Mouse (Mus musculus) mesoderm, embryonic 11.5 days (tissue): ENCODE data around the gene Banf1.
"Not testable (repeated sequence)": the region's sequence is repeated elsewhere in the genome, so short reads cannot be mapped to it uniquely, and the experiment has no call there.

Source experiments
- DNase-seq: peaks from one replicate; pipeline ENCODE4 v3.0.0-alpha.2; 2012; ENCODE audit warnings: low read depth, low spot score

Banf1 gene

DNA sequence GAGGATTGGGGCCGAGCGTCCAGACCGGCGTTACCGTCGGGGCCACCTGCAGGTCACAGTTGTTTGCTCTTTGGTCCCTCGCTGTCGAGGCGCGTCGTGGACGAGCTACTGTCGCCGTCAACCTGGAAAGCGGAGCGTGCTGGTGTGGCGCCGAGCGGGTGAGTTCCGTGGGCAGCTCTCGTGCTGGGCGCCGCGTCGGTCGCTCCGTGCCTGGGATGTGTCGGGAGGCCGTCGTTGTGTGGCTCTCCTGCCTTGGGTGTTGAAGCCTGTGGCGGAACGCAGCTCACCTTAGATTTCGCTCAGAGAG lies at the start of gene Banf1:
Banf1 (minus strand) TSS at position 116 of the 307 bp plus-strand sequence.
- DNase-seq: no peak

DNA sequence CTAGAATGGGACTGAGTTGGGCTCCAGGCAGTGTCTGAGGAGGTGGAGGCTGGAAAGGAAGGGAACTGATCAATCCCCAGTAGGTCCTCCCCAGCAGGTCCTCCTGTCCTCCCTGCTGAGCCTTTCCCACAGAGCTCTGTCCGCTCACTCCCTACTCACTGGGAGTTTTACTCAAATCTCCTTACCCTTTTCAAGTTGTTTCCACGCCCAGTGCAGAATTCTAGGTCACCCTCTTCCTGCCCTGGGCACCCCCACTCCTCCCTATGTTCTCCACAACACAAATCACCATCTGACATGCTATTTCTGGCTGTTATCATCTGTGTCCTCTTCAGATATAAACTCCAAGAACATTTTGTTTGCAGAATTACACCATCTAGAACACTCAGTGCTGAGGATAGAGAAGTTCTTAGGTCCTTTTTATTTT lies 47.6 kb upstream of the Banf1 start:
- no peak for DNase-seq

DNA sequence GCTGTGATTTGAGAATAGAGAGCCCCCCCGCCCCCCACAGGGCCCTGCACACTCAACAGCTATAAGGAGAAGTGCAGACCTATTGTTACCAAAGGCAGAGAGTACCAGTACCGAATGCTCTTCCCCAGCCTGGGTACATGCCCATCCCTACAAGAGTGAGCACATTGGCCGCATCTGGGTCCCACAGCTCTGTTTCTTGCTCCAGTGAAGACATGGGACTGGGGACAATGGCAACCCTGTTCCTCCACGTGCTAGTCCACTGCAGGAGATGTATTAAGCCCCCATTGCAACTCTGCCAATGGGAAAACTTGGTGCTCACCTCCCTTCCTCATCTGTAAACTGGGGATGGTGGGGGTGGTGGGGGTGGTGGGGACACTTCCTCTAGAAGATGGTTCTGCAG lies 46.9 kb upstream of the Banf1 start:
- no peak for DNase-seq

DNA sequence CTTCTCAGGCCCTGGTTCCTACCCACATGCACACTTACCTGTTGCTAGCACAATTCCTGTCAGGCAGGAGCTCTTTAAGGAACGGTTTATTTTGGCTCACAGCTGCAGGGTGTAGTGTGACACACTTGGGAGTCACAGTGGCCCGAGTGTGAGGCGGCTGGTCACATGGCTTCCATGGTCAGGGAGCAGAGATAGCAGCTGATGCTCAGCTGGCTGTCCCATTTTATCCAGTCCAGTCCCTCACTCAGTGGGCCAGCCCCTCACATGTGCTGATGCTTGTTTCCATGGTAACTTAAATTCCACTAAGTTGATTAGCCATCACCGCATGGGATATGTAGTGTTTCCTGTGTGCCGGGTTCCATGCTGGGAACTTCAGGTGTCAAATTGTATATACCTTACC lies 45.0 kb upstream of the Banf1 start:
- no peak for DNase-seq

DNA sequence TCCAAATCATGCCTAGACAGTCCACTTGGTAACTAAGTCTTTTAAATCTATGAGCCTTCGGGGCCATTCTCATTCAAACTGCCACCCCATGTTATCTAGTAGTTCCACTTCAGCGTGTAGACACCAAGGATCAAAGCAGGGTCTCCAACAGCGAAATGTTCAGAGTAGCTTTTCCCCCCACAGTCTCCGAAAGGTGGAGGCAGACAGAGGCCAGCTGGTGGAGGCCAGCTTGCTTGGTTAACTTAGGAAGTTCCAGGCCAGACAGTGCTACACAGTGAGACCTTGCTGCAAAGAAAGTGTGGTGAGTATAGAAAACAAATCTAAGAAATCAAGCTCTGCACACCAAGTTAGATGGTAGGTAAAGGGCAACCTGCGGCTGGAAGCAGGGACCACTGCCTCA lies 43.7 kb upstream of the Banf1 start:
- no peak for DNase-seq

DNA sequence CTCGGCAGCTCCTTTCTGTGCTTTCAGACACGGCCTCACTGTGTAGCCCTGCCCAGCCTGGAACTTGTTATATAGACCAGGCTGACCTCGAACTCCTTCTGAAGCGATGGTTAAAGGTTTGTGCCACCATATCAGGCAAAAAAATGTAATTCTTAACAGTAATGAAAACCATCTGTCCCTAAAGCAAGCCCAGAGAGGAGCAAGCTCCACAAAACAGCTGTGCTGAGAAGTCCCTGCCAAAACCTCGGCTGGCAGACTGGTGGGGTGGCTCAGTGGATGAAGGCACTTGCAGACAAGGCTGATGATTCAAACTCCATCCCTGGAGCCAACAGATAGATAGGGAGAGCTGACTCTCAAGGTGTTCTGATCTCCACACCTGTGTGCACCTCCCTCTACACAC lies 42.1 kb upstream of the Banf1 start:
- no peak for DNase-seq

DNA sequence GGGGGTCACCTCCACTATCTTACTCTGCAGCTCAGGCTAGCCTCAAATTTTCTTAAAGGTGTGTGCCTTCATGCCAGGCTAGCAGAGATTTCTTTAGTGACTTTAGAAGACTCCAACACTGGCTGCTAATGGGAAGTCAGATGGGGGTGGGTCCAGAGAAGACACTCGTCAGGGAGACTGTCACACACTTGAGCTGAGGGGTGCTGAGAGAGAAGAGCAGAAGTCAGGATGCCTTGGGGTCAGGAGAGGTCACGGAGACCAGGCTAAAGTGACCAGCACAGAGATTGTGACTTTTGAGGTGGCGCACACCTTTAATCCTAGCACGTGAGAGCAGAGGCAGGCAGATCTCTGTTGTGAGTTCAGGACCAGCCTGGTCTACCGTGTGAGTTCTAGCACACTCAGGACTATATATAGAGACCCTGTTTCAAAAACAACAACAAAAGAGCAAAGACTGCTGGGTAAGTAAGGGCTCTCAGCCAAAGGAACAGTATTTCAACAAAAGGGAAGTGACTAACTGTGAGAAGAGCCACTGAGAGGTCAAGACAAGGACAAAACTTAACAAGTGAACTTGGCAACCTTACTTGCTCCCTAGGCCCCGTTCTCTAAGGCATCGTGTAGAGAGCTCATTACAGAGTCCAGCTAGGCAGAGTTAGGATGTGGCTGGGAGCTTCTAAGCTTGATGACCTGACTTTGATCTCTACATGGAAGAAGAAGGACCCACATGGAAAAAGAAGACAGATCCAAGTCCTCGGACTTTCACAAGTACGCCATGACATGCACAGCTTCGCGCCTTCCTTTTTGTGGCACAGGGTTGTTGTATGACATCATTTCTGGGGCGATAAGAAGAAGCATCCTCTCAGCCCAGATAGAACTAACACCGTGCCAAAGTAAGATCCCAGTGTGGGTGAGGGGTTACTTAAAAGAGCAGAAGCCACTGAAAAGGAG lies 41.4 kb upstream of the Banf1 start:
- DNase-seq: no peak

DNA sequence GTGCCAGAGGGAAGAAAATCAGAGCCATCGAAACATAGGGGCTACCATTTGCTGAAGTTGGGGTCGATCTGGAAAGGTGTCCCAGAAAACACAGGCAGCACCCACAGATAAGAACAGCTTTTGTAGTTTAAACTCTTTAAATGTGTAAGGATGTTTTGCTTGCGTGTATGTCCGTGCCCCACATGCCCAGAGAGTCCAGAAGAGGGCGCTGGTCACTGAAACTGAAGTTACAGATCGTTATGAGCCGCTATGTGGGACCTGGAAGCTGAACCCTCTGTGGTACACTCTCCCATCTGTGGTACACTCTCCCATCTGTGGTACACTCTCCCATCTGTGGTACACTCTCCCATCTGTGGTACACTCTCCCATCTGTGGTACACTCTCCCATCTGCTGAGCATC lies 40.2 kb upstream of the Banf1 start:
- no peak for DNase-seq

DNA sequence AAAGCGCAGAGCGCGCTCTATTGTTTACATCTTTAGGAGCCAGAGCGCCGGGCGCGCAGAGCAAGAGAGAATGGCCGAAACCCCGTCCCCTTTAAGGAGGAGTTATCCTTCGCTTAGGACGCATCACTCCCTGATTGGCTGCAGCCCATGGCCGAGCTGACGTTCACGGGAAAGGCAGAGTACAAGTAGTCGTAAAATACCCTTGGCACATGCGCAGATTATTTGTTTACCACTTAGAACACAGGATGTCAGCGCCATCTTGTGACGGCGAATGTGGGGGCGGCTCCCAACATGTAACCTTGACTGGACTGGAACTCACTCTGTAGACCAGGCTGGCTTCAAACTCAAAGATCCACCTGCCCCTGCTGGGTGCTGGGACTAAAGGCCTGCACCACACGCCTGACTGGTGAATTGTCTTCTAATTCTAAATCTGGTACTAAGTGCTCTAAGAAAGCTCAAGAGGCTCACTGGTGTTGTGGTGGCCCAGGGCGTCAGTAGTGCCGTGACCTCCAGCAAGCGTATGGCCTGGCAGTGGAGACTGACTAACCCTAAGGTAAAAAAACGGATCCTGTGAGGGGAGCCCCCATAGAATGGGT lies 39.7 kb upstream of the Banf1 start:
- DNase-seq: not testable (repeated sequence)

DNA sequence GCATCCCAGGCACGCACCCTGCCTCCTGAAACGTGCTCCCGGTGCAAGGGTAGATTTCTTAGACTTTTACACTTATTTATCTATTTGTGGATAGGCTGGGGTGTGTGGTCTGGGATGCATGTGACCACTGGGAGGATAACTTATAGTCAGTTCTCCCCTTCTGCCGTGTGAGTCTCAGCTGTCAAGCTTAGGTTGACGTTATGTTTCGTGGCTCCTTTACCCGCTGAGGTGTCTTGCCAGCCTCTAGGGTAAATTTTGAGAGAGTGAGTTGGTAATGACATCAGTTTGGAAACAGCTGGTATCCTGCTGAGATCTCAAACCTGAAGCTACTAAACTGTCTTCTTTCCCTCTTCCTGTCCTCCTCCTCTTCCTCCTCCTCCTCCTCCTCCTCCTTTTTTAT lies 39.0 kb upstream of the Banf1 start:
- DNase-seq: no peak

DNA sequence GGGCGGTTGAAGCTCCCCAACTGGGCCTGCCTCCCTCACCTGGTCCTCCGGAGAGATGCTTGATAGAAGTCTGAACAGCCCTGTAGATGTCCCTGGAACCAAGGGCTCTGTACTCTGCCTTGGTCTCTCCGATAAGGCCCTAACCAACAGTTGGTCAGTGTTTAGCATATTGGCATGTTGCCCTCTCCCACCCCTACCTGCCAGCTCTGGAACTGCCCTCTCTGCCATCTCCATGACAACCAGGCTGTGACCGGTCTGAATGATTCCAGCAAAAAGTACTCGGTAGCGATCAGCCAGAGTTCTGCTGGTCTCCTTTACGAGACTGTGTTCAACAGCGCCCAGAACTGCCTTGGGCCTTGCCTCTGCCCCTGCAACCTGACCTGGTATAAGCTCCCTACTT lies 35.3 kb upstream of the Banf1 start, which contains the start of gene Tsga10ip:
Tsga10ip (minus strand) TSS at position 234 of the 400 bp plus-strand sequence.
- no peak for DNase-seq

DNA sequence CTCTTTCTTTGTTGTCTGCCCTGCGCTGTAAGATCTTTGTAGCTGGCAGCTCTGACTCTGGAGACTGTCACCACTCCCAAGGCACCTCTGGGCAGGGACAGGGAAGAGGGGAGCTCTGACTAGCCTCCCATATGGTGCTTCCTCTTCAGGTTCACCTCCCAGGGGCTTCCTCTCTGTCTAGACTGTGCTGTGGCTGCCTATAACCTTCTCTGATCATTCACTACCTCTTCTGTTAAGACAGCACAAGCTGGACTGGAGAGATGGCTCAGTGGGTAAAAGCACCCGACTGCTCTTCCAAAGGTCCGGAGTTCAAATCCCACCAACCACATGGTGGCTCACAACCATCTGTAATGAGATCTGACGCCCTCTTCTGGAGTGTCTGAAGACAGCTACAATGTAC lies 34.1 kb upstream of the Banf1 start:
- DNase-seq: not testable (repeated sequence)

DNA sequence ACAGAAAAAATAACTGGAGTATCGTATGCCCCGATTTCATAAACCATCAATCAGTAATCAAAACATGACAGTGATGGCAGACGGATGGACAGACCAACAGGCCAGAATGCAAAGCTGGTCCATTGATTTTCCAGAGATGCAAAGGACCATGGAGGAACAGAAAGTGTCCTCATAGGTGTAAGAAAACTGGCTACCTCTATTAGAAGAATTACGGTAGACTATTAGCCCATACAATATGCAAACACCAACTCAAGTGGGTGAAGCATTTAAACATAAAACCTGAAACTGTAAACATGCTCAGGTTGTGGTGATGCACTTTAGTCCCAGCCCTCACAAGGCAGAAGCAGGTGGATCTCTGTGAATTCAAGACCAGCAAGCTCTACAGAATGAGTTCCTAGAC lies 28.4 kb upstream of the Banf1 start:
- DNase-seq: no peak

DNA sequence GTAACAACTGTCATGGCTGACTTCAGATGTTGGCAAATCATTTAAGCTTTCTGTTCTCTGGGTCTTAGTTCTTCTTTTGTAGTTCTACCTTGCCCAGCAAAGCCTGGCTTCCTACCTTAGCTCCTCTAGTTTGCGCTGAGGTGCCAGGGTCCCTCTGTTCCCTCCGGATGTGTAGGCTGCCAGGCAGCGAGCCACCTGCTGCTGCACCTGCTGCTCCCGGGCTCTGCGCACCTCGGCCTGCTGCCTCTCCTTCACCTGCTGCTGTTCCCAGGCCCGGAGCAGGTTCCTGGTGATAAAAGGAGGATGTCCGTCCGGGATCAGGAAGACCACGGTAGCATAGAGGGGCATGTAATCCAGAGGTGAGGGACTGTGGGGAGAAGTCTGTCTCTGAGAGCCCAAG lies 27.2 kb upstream of the Banf1 start:
- no peak for DNase-seq

DNA sequence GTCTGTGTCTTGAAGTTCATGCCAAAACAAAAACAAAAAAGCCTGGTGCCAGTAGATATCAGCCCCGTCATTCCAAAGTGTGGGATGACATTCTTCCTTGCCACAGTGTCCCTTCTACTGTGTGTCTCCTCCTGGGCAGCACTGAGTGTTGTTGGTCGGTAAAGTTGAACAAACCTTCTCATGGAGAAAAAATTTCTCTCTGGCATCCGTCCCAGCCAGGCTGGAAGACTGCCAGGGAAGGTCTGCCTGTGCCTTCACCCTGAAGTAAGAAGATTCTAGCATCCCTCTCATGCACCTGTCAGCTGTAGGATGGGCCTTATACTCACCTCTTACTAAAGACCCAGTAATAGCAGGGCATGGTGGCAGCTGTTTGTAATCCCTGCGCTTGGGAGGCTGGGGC lies 25.9 kb upstream of the Banf1 start:
- no peak for DNase-seq

DNA sequence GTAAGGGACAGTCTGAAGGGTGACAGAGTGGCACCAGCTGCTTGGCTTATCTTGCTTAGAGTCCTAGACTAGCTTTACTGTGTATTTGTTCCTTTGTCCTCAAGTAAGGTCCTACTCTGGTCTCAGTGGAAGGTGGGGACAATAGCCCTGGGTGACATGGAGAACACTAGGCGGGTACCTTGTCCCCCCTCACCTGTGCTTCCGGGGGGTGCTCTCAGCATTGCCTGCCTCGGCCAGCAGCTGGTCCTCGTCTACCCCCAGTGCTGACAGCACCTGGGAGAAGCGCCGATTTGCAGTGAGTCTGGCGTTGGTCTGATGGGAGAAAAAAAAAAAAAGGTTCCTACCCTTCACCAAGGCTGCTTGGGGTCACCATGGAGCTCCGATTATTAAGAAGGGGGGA lies 23.4 kb upstream of the Banf1 start:
- no peak for DNase-seq

DNA sequence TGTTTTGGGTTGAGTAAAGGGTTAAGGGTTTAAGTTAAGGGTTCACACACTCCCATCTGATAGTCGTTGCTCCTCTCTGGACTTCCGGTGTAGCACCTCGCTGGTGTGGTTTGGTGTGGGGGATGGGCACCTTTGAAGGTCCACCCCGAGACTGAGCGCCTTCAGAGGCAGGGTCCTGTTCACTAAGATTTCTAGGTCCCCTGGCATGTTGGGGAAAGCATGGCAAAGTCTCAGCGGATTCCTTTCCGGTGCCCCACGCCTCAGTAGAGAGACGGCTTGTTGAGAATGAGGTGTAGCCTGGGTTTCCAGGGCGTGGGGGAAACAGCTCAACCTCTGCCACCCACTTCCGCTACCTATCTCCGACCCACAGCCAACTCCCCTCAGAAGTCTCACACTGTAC lies 22.7 kb upstream of the Banf1 start:
- no peak for DNase-seq

DNA sequence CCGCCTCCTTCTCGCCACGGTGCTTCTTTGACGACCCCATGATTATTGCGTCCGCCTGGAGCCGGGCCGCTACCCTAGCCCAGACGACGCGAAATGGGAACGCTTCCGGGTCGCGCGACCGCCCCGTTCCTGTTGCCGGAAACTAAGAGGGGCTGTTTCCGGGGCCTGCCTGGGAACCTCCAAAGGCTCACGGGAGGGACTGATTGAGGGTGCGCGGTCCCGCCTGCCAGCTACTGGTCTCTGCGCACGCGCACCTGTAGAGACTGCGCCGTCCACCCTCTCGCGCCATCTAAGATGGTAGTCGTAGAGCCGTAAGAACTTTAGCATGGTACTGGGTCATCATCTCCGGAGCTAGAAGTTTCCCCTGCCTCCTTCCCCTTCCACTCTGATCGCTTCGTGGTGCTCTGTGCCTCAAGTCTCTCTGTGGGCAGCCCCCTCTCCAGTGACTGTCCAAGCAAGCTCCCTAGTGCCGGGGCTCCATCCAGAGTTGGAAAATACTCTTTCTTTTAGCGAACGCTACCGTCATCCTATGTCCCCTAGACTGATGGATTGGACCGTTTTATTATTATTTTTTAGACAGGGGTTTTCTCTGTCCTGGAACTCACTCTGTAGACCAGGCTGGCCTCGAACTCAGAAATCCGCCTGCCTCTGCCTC lies 21.7 kb upstream of the Banf1 start, which contains the start of gene Sart1:
Sart1 (minus strand) TSS at position 116 of the 655 bp plus-strand sequence.
- peak; percentile 96 for DNase-seq

DNA sequence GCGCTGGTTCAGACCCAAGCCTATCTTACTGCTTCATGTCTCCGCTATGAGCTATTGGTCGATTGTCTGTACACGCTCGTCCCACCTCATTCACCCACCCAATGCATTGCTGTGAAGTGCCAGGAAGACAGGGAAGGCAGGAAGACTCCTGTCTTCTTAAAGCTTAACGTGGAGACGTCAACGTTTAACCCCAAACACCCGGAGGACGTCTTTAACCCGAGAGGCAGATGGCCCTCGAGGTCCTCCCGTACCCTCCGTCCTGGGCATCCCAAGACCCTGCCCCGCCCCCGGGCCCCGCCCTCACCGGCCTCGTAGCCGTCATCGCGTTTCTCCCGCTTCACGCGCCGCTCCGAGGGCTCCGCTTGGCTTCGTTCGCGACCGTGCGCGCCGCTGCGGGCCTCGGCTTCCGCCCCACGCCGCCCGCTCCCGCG lies 21.1 kb upstream of the Banf1 start:
- DNase-seq: no peak

DNA sequence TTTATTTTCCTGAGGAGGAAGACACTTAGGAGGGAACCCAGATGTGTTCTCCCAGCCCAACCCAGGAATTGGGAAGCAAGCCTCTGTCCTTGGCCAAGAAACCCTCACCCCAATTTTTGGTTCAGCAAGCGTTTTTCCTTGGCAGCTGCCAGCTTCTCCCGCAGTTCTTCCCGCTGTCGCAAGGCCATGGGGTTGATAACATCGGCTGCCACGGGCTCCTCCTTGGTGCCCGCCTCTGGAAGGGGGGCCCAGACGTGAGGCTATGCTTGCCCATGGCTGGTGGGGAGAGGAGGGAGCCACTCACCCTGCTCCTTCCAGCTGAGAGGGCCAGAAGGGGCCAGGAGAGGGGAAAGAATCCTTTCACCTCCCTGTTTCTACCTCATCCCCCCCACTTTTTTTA lies 17.7 kb upstream of the Banf1 start:
- no peak for DNase-seq

DNA sequence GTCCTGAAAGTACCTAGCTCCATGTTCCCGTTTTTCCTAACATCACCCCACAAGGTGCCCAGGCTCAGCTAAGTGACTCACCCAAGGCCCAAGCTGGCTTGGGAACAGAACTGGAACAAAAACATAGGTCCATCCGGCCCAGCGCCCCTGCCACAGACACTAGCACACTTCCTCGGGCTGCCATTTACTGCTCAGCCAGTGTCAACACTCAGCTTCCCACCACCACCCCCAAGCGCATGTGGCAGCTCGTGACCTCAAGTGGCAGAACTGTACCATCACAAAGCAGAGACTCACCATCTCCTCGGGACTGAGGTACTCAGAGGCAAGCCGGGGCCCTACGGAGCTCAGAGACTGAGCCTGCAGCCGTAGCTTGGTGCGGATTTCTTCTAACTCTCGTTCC lies 16.4 kb upstream of the Banf1 start:
- DNase-seq: no peak

DNA sequence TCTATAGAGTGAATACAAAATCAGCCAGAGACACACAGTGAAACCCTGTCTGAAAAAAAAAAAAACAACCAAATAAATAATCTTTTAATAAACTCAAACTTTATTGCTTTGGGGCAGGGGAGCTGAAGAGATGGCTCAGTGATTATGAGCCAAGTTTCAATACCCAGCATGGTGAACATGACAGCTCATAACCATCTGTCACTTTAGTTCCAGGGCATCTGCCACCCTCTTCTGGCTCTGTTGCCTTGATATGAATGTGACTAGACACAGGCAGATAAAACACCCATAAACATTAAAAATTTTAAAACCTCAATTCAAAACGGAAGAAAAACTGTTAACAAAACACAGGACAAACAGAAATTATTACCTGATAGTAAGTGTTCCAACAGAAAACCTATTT lies 10.5 kb upstream of the Banf1 start:
- no peak for DNase-seq

DNA sequence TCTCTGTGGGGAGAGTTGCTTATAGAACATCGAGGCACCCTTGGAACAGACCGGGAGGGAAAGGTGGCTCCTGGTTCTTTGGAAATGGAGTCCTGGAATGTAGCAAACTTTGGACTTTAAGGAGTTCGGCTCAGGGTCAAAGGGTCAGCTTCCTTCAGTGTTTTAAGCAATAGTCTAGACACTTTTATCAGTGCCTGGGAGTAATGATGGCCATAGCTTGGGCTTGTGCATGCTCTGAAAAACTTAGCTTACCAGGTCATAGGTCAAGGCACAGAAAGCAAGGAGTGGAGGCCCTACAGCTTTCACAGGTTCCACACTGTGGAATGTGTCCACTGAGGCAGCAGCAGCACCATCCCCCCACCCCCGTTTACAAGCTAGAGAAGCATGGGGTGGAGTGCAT lies 7.8 kb upstream of the Banf1 start:
- DNase-seq: no peak
